Mouse (Mus musculus) midbrain, embryonic 16.5 days (tissue): Measurements from ENCODE around the gene Nf2. TPM values are rescaled to one million over a fixed set of nuclear protein-coding genes. Genes with fewer than 3 reads are reported as not detected.
A peak's percentile ranks its signal among the peaks of the same experiment; 100 is the strongest.

Experiments
- ATAC-seq: fragments of 200-750 bp; cut with Nextera tagmentation; 2 replicates; pipeline ENCODE4 v1.8.0; 2017; ENCODE audit warnings: moderate TSS enrichment
- H3K27ac ChIP-seq: fragments of 300-500 bp; sonication (generic); 2 replicates; pipeline ENCODE4 v1.5.1; 2014; ENCODE audit warnings: mild to moderate bottlenecking, low read length, mixed read lengths
- H3K27me3 ChIP-seq: fragments of 300-500 bp; sonication (generic); 2 replicates; pipeline ENCODE4 v1.6.1; 2014; ENCODE audit warnings: low read depth, low read length, mixed read lengths; ENCODE audit not compliant: control insufficient read depth, insufficient read depth
- H3K36me3 ChIP-seq: fragments of 300-500 bp; sonication (generic); 2 replicates; pipeline ENCODE4 v1.6.1; 2014; ENCODE audit warnings: mild to moderate bottlenecking, low read length, moderate library complexity, mixed read lengths; ENCODE audit not compliant: control insufficient read depth, insufficient read depth
- H3K4me1 ChIP-seq: fragments of 300-500 bp; sonication (generic); 2 replicates; pipeline ENCODE4 v1.6.1; 2014; ENCODE audit warnings: mild to moderate bottlenecking, low read length, mixed read lengths; ENCODE audit not compliant: control insufficient read depth, insufficient read depth
- H3K4me2 ChIP-seq: fragments of 300-500 bp; sonication (generic); 2 replicates; pipeline ENCODE4 v1.6.1; 2014; ENCODE audit warnings: mild to moderate bottlenecking, low read length, mixed read lengths
- H3K4me3 ChIP-seq: fragments of 300-500 bp; sonication (generic); 2 replicates; pipeline ENCODE4 v1.5.1; 2014; ENCODE audit warnings: low read depth, mild to moderate bottlenecking, low read length, moderate library complexity, mixed read lengths
- H3K9ac ChIP-seq: fragments of 300-500 bp; sonication (generic); 2 replicates; pipeline ENCODE4 v1.6.1; 2014; ENCODE audit warnings: low read depth, low read length, mixed read lengths
- H3K9me3 ChIP-seq: fragments of 300-500 bp; sonication (generic); replicated peaks from 2 replicates; pipeline ENCODE4 v1.6.1; 2014; ENCODE audit warnings: mild to moderate bottlenecking, low read length, mixed read lengths; ENCODE audit not compliant: control insufficient read depth, poor library complexity, severe bottlenecking
- WGBS: fragments of 180-500 bp; shearing (Covaris S2); extraction: QIAGEN DNeasy Blood & Tissue Kit; methylation state at CpG from one replicate; pipeline ENCODE4 v1.1.7; 2014; 5-methylcytosine and 5-hydroxymethylcytosine counted together
- polyA plus RNA-seq: library from polyadenylated mRNA; unstranded; fragments of >200 nt; fragmentation: Nextera tagmentation; extraction: Ambion mirVana; gene quantifications from 2 replicates; pipeline ENCODE4 v1.2.1, GENCODE M21; 2015

Nf2 gene
- polyA plus RNA-seq, 1 experiment from 2014 or later, result 63.3 TPM

DNA sequence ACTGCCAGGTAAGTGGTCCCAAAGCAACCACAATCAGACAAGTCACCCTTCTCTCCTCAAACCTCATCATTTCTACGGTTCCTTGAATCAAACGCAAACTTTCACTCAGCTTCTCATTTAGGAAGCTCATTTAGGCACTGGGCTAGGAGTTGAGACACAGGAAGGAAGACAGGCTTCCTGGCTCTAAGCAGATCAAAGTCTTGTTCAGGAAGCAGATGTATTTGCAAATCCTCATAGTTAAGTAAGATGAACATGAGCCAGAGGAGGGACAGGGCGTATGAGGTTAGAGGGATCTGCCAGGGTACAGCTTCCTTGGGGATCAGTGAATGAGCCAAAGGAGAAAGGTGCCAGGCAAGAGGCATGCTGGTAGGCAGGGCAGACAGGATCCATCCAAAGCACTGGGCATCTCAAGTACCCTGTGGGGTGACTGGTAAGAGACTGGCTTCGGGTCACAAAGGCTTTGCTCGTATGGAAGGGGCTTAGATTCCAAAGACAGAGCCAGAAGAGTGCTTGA, 64.7 kb downstream of the Nf2 start:
- H3K36me3 ChIP-seq, result peaks cover 8% of the 10 kb centered on the region
- 86% methylated on average over 5 of the region's 5 CpGs for WGBS

GRCm38 (mm10) chr11:4783116-4783515, 66.2 kb downstream of the Nf2 start:
- no peak for ATAC-seq
- H3K4me2 ChIP-seq, result no peak overlapping the region
- WGBS, result 92% methylated on average over 3 of the region's 3 CpGs
- H3K27me3 ChIP-seq, result no peaks in the 10 kb centered on the region
- H3K27ac ChIP-seq, result no peak overlapping the region
- H3K36me3 ChIP-seq, result peaks cover 8% of the 10 kb centered on the region
- no peaks in the 10 kb centered on the region for H3K9me3 ChIP-seq
- no peaks in the 10 kb centered on the region for H3K4me1 ChIP-seq
- no peak overlapping the region for H3K9ac ChIP-seq
- H3K4me3 ChIP-seq, result no peak overlapping the region

More for the DNA sequence above, 64.7 kb downstream of the Nf2 start:
- H3K27me3 ChIP-seq, result no peaks in the 10 kb centered on the region
- ATAC-seq, result no peak
- no peaks in the 10 kb centered on the region for H3K4me1 ChIP-seq
- no peak overlapping the region for H3K9ac ChIP-seq
- H3K27ac ChIP-seq, result no peak overlapping the region
- H3K4me2 ChIP-seq, result no peak overlapping the region
- H3K4me3 ChIP-seq, result no peak overlapping the region
- no peaks in the 10 kb centered on the region for H3K9me3 ChIP-seq

DNA sequence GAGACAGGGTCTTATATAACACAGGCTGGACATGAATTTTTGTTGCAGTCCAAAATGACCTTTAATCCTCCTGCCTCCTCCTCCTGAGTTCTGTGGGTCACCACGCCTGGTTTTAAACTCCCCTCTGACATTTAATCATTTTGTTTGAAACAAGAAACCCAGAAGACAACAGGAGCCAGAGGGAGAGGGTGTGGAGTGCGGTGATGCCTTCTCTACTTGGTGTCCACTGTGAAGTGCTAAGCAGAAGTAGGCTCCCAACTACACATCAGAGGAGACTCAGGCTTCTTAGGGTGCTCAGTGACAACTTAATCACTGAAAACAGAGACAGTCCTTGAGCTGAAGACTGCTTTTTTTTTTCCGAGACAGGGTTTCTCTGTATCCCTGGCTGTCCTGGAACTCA, 68.4 kb downstream of the Nf2 start:
- Histone ChIP-seq H3K36me3 (peaks cover 4% of the 10 kb centered on the region; the same call in 1 of the 2 replicates), H3K4me1 (no peaks in the 10 kb centered on the region), H3K4me2 (no peak overlapping the region), H3K9me3 (no peaks in the 10 kb centered on the region), H3K4me3 (no peak overlapping the region), H3K27ac (no peak overlapping the region), H3K27me3 (no peaks in the 10 kb centered on the region), H3K9ac (no peak overlapping the region)
- no peak for ATAC-seq
- 87% methylated on average over 3 of the region's 3 CpGs for WGBS

DNA sequence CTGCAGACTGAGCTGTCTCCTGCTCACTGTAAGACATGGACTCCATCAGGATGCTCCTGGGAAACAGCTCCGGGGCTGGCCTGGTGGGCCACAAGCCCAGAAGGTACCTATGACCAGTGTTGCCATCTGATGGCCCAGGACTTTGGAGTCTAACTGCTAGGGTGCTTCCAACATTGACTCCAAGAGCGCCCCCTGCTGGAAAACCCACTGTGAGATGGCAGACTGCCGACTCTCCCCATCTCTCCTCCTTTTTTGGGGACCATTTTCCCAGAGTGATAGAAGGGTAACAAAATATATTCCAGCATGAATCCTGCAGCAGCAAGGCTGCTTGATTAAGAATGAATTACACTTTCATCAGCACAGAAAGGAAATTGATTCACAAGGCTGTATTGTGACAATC, 76.4 kb downstream of the Nf2 start:
- Histone ChIP-seq H3K9ac (no peak overlapping the region), H3K4me1 (peaks cover 5% of the 10 kb centered on the region; the same call in 1 of the 2 replicates), H3K36me3 (no peaks in the 10 kb centered on the region; the same call in 1 of the 2 replicates), H3K4me3 (no peak overlapping the region), H3K27ac (0 out of 2 replicates have a peak overlapping the region, but pooled peaks have one; percentile 4), H3K4me2 (no peak overlapping the region), H3K9me3 (no peaks in the 10 kb centered on the region), H3K27me3 (no peaks in the 10 kb centered on the region)
- peak; percentile 42; the same call in 1 of the 2 replicates for ATAC-seq
- 37% methylated on average over 3 of the region's 3 CpGs for WGBS

- H3K36me3 ChIP-seq, result no peaks in the 10 kb centered on the region; the same call in 1 of the 2 replicates
- 43% methylated on average over 7 of the region's 7 CpGs for WGBS
These were observed 77.6 kb downstream of the Nf2 start for GRCm38 (mm10) chr11:4771756-4772155.

DNA sequence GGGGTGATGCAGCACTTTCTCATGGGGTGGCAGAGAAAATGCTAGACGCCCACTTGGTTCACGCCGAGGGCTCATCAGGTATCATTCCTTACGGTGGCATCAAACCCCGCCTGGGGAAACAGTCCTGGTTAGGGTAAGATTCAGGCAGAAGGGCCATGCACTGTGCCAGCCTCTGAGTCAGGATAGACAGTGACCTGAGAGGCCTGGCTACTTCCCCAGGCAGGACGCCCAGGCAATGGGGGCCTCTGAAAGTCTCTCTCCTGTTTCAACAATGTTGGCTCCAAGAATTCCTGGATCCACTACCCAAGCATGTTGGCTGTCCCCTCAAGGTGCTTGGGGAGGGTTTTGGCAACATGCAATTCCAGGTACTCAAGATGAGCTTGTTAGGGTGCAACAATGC, 79.5 kb downstream of the Nf2 start:
- H3K4me2 ChIP-seq, result no peak overlapping the region
- 98% methylated on average over 6 of the region's 6 CpGs for WGBS
- peaks cover 5% of the 10 kb centered on the region; the same call in 1 of the 2 replicates for H3K4me1 ChIP-seq
- no peak overlapping the region for H3K4me3 ChIP-seq
- no peaks in the 10 kb centered on the region for H3K27me3 ChIP-seq
- ATAC-seq, result no peak
- H3K27ac ChIP-seq, result no peak overlapping the region
- no peaks in the 10 kb centered on the region for H3K9me3 ChIP-seq
- H3K36me3 ChIP-seq, result no peaks in the 10 kb centered on the region
- no peak overlapping the region for H3K9ac ChIP-seq

More at GRCm38 (mm10) chr11:4771756-4772155, 77.6 kb downstream of the Nf2 start:
- H3K4me3 ChIP-seq, result no peak overlapping the region
- no peak overlapping the region for H3K27ac ChIP-seq
- H3K4me1 ChIP-seq, result peaks cover 5% of the 10 kb centered on the region; the same call in 1 of the 2 replicates
- no peak overlapping the region for H3K9ac ChIP-seq
- no peaks in the 10 kb centered on the region for H3K9me3 ChIP-seq
- ATAC-seq, result no peak
- H3K4me2 ChIP-seq, result no peak overlapping the region
- no peaks in the 10 kb centered on the region for H3K27me3 ChIP-seq

- no peak overlapping the region for H3K27ac ChIP-seq
- no peak for ATAC-seq
These were observed 80.0 kb downstream of the Nf2 start for GRCm38 (mm10) chr11:4769293-4769692.

DNA sequence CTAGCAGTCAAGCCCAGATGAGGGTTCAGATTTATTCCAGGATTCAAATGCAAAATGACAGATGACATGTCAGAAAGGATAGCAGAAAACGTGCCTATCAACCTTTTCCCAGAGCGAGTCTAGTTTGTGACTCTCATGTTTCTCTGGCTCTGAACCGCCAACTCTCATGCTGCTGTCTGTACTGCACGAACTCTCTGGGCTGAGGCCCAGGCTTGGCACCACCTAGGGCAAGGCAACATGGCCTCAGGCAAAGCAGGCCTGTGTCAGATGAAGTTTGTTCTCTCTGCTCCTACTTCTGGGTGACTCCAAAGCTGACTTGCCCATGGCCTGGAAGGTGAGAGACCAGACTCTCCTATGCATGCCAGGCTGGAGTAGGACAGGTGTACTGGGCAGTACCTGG, 80.9 kb downstream of the Nf2 start:
- no peak overlapping the region for H3K9ac ChIP-seq
- H3K36me3 ChIP-seq, result no peaks in the 10 kb centered on the region
- H3K4me1 ChIP-seq, result peaks cover 5% of the 10 kb centered on the region; the same call in 1 of the 2 replicates
- no peaks in the 10 kb centered on the region for H3K9me3 ChIP-seq
- H3K4me3 ChIP-seq, result no peak overlapping the region
- H3K4me2 ChIP-seq, result no peak overlapping the region
- ATAC-seq, result no peak
- H3K27me3 ChIP-seq, result no peaks in the 10 kb centered on the region
- no peak overlapping the region for H3K27ac ChIP-seq
- 88% methylated on average over 4 of the region's 4 CpGs for WGBS

More at GRCm38 (mm10) chr11:4769293-4769692, 80.0 kb downstream of the Nf2 start:
- Histone ChIP-seq H3K9ac (no peak overlapping the region), H3K9me3 (no peaks in the 10 kb centered on the region), H3K4me2 (no peak overlapping the region), H3K4me1 (peaks cover 5% of the 10 kb centered on the region; the same call in 1 of the 2 replicates), H3K4me3 (no peak overlapping the region), H3K27me3 (no peaks in the 10 kb centered on the region), H3K36me3 (no peaks in the 10 kb centered on the region)
- 71% methylated on average over 7 of the region's 7 CpGs for WGBS

- Histone ChIP-seq H3K4me1 (peaks cover 26% of the 10 kb centered on the region), H3K9me3 (no peaks in the 10 kb centered on the region), H3K4me2 (no peak overlapping the region), H3K9ac (0 out of 2 replicates have a peak overlapping the region, but pooled peaks have one; percentile 10), H3K27ac (no peak overlapping the region), H3K4me3 (no peak overlapping the region), H3K36me3 (no peaks in the 10 kb centered on the region), H3K27me3 (no peaks in the 10 kb centered on the region)
- WGBS, result 78% methylated on average over 5 of the region's 5 CpGs
- ATAC-seq, result no peak
These were observed 84.9 kb downstream of the Nf2 start for GRCm38 (mm10) chr11:4764476-4764875.
